In genomic region chr2:141279130-141279698, GRCm38 (mm10) we compare ENCODE assay signal across 13 mouse cellular contexts.
DNase-seq lines count a peak whose midpoint lies in the region; ATAC-seq and TF ChIP-seq lines count a peak whose summit lies in the region.
"Had no signal": no experiment of that assay in that cellular context is flagged by ENCODE, and none has a peak within 500 bp of the region (broad histone marks: within the 10 kb centered on the region; RNA-seq: fewer than 3 reads in every experiment).

No protein-coding gene starts in this region.

- no peaks in the 10 kb centered on the region for H3K27me3 ChIP-seq in heart, embryonic 14.5 days (ENCODE audit: control insufficient read depth, insufficient read depth, low read length)
- H3K27me3 ChIP-seq in forebrain, embryonic 16.5 days (replicated peaks; ENCODE audit: control insufficient read depth, insufficient read depth, low read length): no peaks in the 10 kb centered on the region
- no peaks in the 10 kb centered on the region for H3K27me3 ChIP-seq in hindbrain, embryonic 11.5 days (ENCODE audit: control insufficient read depth, insufficient read depth, low read length)
- H3K27me3 ChIP-seq: CH12.LX; forebrain, embryonic 13.5 days; hindbrain, embryonic 15.5 days; liver, embryonic 13.5 days; neural tube, embryonic 12.5 days had no signal

- ATAC-seq in heart, embryonic 14.5 days (ENCODE audit: insufficient number of reproducible peaks, insufficient read depth, low FRiP score, low read depth): 0 out of 2 replicates have a peak, but pooled peaks have one; percentile 35
- ATAC-seq in forebrain, embryonic 16.5 days: no peak
- ATAC-seq in hindbrain, embryonic 11.5 days (ENCODE audit: low FRiP score): no peak
- ATAC-seq: forebrain, embryonic 13.5 days had no signal

- no peak for DNase-seq in heart, postnatal 36 days
- DNase-seq in embryo, embryonic 11 days: peak; percentile 42
- peak; percentile 36 for DNase-seq in kidney, adult 9 months
- peak; percentile 53 for DNase-seq in lung, postnatal 10 days
- no peak for DNase-seq in layer of hippocampus, adult 2 months (ENCODE audit: low spot score in 2 of 2)
- no peak for DNase-seq in hindbrain, embryonic 11.5 days (ENCODE audit: low spot score)
- DNase-seq: liver, embryonic 13.5 days had no signal

- 18% methylated on average over 5 of the region's 5 CpGs for WGBS in heart, embryonic 14.5 days
- WGBS in forebrain, embryonic 16.5 days: 68% methylated on average over 5 of the region's 5 CpGs
- 70% methylated on average over 5 of the region's 5 CpGs for WGBS in hindbrain, embryonic 11.5 days

- no peak overlapping the region for H3K4me3 ChIP-seq in heart, embryonic 14.5 days (ENCODE audit: control insufficient read depth in 1 of 2, insufficient read depth in 1 of 2, low read depth in 1 of 2, low read length in 2 of 2)
- H3K4me3 ChIP-seq in layer of hippocampus, adult 2 months: no peak overlapping the region
- no peak overlapping the region for H3K4me3 ChIP-seq in forebrain, embryonic 16.5 days (replicated peaks; ENCODE audit: low read length)
- H3K4me3 ChIP-seq in hindbrain, embryonic 11.5 days (ENCODE audit: low read depth, low read length): no peak overlapping the region
- H3K4me3 ChIP-seq: forebrain, embryonic 13.5 days; hindbrain, embryonic 15.5 days; liver, embryonic 13.5 days; neural tube, embryonic 12.5 days had no signal

- intact Hi-C loops in heart, postnatal 36 days (cut with DNase I): no loop called here

- no peaks in the 10 kb centered on the region for H3K36me3 ChIP-seq in heart, embryonic 14.5 days (ENCODE audit: control insufficient read depth, insufficient read depth, low read length)
- H3K36me3 ChIP-seq in forebrain, embryonic 16.5 days (ENCODE audit: control insufficient read depth, insufficient read depth): no peaks in the 10 kb centered on the region
- no peaks in the 10 kb centered on the region for H3K36me3 ChIP-seq in hindbrain, embryonic 11.5 days (ENCODE audit: control insufficient read depth, insufficient read depth, low read length)
- H3K36me3 ChIP-seq: hindbrain, embryonic 15.5 days; liver, embryonic 13.5 days; neural tube, embryonic 12.5 days had no signal

- H3K9ac ChIP-seq in heart, embryonic 14.5 days (ENCODE audit: low read length): no peak overlapping the region
- no peak overlapping the region for H3K9ac ChIP-seq in forebrain, embryonic 16.5 days (replicated peaks; ENCODE audit: low read depth, low read length)
- no peak overlapping the region for H3K9ac ChIP-seq in hindbrain, embryonic 11.5 days (ENCODE audit: low read depth, low read length)
- H3K9ac ChIP-seq: forebrain, embryonic 13.5 days; hindbrain, embryonic 15.5 days; liver, embryonic 13.5 days; neural tube, embryonic 12.5 days had no signal

- TF ChIP-seq CTCF in layer of hippocampus, adult 2 months (conservative IDR thresholded peaks at IDR 0.05): no peak

- no peak overlapping the region for H3K27ac ChIP-seq in heart, embryonic 14.5 days (replicated peaks in 1 of 2; ENCODE audit: control insufficient read depth in 1 of 2, insufficient read depth in 1 of 2, low read depth in 2 of 2, low read length in 2 of 2)
- H3K27ac ChIP-seq in layer of hippocampus, adult 2 months: no peak overlapping the region
- H3K27ac ChIP-seq in forebrain, embryonic 16.5 days (ENCODE audit: low read length): no peak overlapping the region
- no peak overlapping the region for H3K27ac ChIP-seq in hindbrain, embryonic 11.5 days (ENCODE audit: low read depth, low read length)
- H3K27ac ChIP-seq: forebrain, embryonic 13.5 days; hindbrain, embryonic 15.5 days; liver, embryonic 13.5 days; neural tube, embryonic 12.5 days had no signal

- no peaks in the 10 kb centered on the region for H3K9me3 ChIP-seq in heart, embryonic 14.5 days (ENCODE audit: control insufficient read depth, low read length)
- H3K9me3 ChIP-seq in forebrain, embryonic 16.5 days (ENCODE audit: control insufficient read depth, low read length): no peaks in the 10 kb centered on the region
- no peaks in the 10 kb centered on the region for H3K9me3 ChIP-seq in hindbrain, embryonic 11.5 days (ENCODE audit: control insufficient read depth, low read length)
- H3K9me3 ChIP-seq: forebrain, embryonic 13.5 days; hindbrain, embryonic 15.5 days; liver, embryonic 13.5 days; neural tube, embryonic 12.5 days had no signal

- no peaks in the 10 kb centered on the region; a peak in 1 of 4 replicates for H3K4me1 ChIP-seq in heart, embryonic 14.5 days (ENCODE audit: control insufficient read depth in 2 of 2, insufficient read depth in 2 of 2, low read length in 2 of 2)
- no peaks in the 10 kb centered on the region for H3K4me1 ChIP-seq in forebrain, embryonic 16.5 days (replicated peaks; ENCODE audit: control insufficient read depth, insufficient read depth, low read length)
- H3K4me1 ChIP-seq in hindbrain, embryonic 11.5 days (replicated peaks; ENCODE audit: control insufficient read depth, insufficient read depth, low read length): no peaks in the 10 kb centered on the region
- H3K4me1 ChIP-seq: forebrain, embryonic 13.5 days; hindbrain, embryonic 15.5 days; liver, embryonic 13.5 days; neural tube, embryonic 12.5 days had no signal

- no peak overlapping the region for H3K4me2 ChIP-seq in heart, embryonic 14.5 days (ENCODE audit: low read length)
- no peak overlapping the region for H3K4me2 ChIP-seq in forebrain, embryonic 16.5 days (ENCODE audit: low read length)
- H3K4me2 ChIP-seq in hindbrain, embryonic 11.5 days (replicated peaks; ENCODE audit: low read depth, low read length): no peak overlapping the region
- H3K4me2 ChIP-seq: forebrain, embryonic 13.5 days; hindbrain, embryonic 15.5 days; liver, embryonic 13.5 days; neural tube, embryonic 12.5 days had no signal

Comparison
In these comparisons a context has a peak if more than half of its experiments do, and no peak if none do; other contexts are left out.
1. DNase-seq: peak in embryo, embryonic 11 days (single experiment), kidney, adult 9 months (single experiment) and lung, postnatal 10 days (single experiment); none in heart, postnatal 36 days (0 of 2), layer of hippocampus, adult 2 months (0 of 2) and hindbrain, embryonic 11.5 days (single experiment).